In the genomic region with DNA sequence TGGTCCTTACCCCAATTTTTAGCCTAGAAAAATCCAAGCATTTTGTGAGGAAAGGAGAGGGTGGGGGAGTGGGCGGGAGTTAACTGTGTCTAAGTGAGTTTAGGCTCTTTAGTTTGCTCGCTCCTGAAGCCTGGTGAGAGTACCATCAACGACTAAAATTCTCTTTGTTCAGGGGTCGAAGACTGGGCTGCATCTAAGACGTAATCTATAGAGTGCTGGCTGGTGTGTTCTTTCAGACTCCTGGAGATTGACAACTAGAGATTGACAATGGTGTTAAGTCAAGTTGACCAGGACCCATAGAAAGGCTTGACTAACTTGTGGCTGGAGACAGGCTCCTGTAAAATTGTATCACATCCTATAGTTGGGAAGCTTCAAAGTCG, we compare ENCODE assay signal across 8 mouse cellular contexts. TPM values are rescaled to one million over a fixed set of nuclear protein-coding genes. Genes with fewer than 3 reads are reported as not detected.
DNase-seq lines count a peak whose midpoint lies in the region; ATAC-seq and TF ChIP-seq lines count a peak whose summit lies in the region.

No protein-coding gene starts in this region.

- peaks cover 4% of the 10 kb centered on the region; the same call in 1 of the 2 replicates for H3K4me1 ChIP-seq in kidney, adult 2 months (ENCODE audit: control insufficient read depth, insufficient read depth, low read length)
- peaks cover 6% of the 10 kb centered on the region for H3K4me1 ChIP-seq in hindbrain, embryonic 13.5 days (replicated peaks)
- H3K4me1 ChIP-seq in midbrain, embryonic 13.5 days (replicated peaks): peaks cover 9% of the 10 kb centered on the region

- H3K27ac ChIP-seq in kidney, adult 2 months (ENCODE audit: insufficient read depth, low read depth, low read length): no peak overlapping the region
- H3K27ac ChIP-seq in hindbrain, embryonic 13.5 days: no peak overlapping the region
- H3K27ac ChIP-seq in midbrain, embryonic 13.5 days: no peak overlapping the region

- TF ChIP-seq POLR2A in kidney, adult 2 months (IDR thresholded peaks at IDR 0.05; ENCODE audit: low read depth, low read length): no peak

- peak overlapping the region; percentile 75 for H3K4me3 ChIP-seq in kidney, adult 2 months (ENCODE audit: insufficient read depth, low read depth, low read length)
- peak overlapping the region; percentile 96 for H3K4me3 ChIP-seq in hindbrain, embryonic 13.5 days
- H3K4me3 ChIP-seq in midbrain, embryonic 13.5 days (replicated peaks): peak overlapping the region; percentile 98

- H3K27me3 ChIP-seq in kidney, adult 2 months (replicated peaks; ENCODE audit: control insufficient read depth, insufficient read depth, low read length): no peaks in the 10 kb centered on the region
- no peaks in the 10 kb centered on the region for H3K27me3 ChIP-seq in hindbrain, embryonic 13.5 days
- peaks cover 6% of the 10 kb centered on the region; the same call in 1 of the 2 replicates for H3K27me3 ChIP-seq in midbrain, embryonic 13.5 days

- no peaks in the 10 kb centered on the region for H3K9me3 ChIP-seq in hindbrain, embryonic 13.5 days
- no peaks in the 10 kb centered on the region for H3K9me3 ChIP-seq in midbrain, embryonic 13.5 days

- ATAC-seq in hindbrain, embryonic 13.5 days (ENCODE audit: low FRiP score): no peak; the same call in none of the 2 replicates
- ATAC-seq in midbrain, embryonic 13.5 days: peak; percentile 65; the same call in 1 of the 2 replicates

- no peak for TF ChIP-seq CTCF in kidney, adult 2 months (conservative IDR thresholded peaks at IDR 0.05; ENCODE audit: insufficient read depth, insufficient read length, low read depth, low read length)

- H3K4me2 ChIP-seq in hindbrain, embryonic 13.5 days: peak overlapping the region; percentile 57
- H3K4me2 ChIP-seq in midbrain, embryonic 13.5 days (replicated peaks): peak overlapping the region; percentile 84

- DNase-seq in kidney, adult 2 months: no peak
- DNase-seq in kidney, postnatal 10 days: no peak
- peak; percentile 21 for DNase-seq in brain, adult 2 months (ENCODE audit: low read depth, low spot score)
- no peak for DNase-seq in layer of hippocampus, adult 9-11 months
- no peak for DNase-seq in Muller cell, postnatal 12 days (ENCODE audit: inconsistent ontology term)
- no peak for DNase-seq in kidney, adult 8-10 months

- WGBS in kidney, adult 2 months: 49% methylated on average over 6 of the region's 6 CpGs
- 40% methylated on average over 6 of the region's 6 CpGs for WGBS in hindbrain, embryonic 13.5 days
- WGBS in midbrain, embryonic 13.5 days: 41% methylated on average over 6 of the region's 6 CpGs

- no peaks in the 10 kb centered on the region for H3K36me3 ChIP-seq in kidney, adult 2 months (ENCODE audit: control insufficient read depth, insufficient read depth, low read length)
- H3K36me3 ChIP-seq in hindbrain, embryonic 13.5 days: peaks cover 22% of the 10 kb centered on the region
- peaks cover 24% of the 10 kb centered on the region for H3K36me3 ChIP-seq in midbrain, embryonic 13.5 days

- peak overlapping the region; percentile 91; the same call in 1 of the 2 replicates for H3K9ac ChIP-seq in hindbrain, embryonic 13.5 days
- H3K9ac ChIP-seq in midbrain, embryonic 13.5 days (replicated peaks): no peak overlapping the region

RNA-seq across cellular contexts. Expression of gene Snrpb2, which starts 0.4 kb away (rescaled TPM):
- 3.4 and 5.3 TPM in 2 replicates for polyA plus RNA-seq in kidney, adult 2 months (2012; rRNA removed)
- 70.4 and 72.1 TPM in 2 replicates for polyA plus RNA-seq in hindbrain, embryonic 13.5 days (2015; fragmentation: Nextera tagmentation; extraction: Ambion mirVana)
- polyA plus RNA-seq in midbrain, embryonic 13.5 days (2015; fragmentation: Nextera tagmentation; extraction: Ambion mirVana): 80.8 and 98.0 TPM in 2 replicates

RNA-seq across cellular contexts. Expression of gene Otor, which starts 15.9 kb away (rescaled TPM):
- polyA plus RNA-seq in kidney, adult 2 months (2012; rRNA removed): not detected in 2 replicates
- polyA plus RNA-seq in hindbrain, embryonic 13.5 days (2015; fragmentation: Nextera tagmentation; extraction: Ambion mirVana): 1.9 and 2.7 TPM in 2 replicates
- polyA plus RNA-seq in midbrain, embryonic 13.5 days (2015; fragmentation: Nextera tagmentation; extraction: Ambion mirVana): 3.7 and 5.5 TPM in 2 replicates

Comparison
In these comparisons a context has a peak if more than half of its experiments do, and no peak if none do; other contexts are left out.
1. RNA of gene Snrpb2, which starts 0.4 kb away (polyA plus RNA-seq): 80.8 to 98.0 TPM in midbrain, embryonic 13.5 days and 70.4 to 72.1 TPM in hindbrain, embryonic 13.5 days; 3.4 to 5.3 TPM in kidney, adult 2 months; every median in the first group is over 10 times any median in the second.
2. Peak in every context shown above with its lines, with median percentiles within 50 percentile points of each other: H3K4me3 ChIP-seq.